Mouse (Mus musculus) mature B cell (primary cell): ENCODE results near the gene Gm10681.
"Not testable (repeated sequence)": the region's sequence is repeated elsewhere in the genome, so short reads cannot be mapped to it uniquely, and the experiment has no call there.

Experiments used
- in situ Hi-C: fragments of 300-500 bp; cut with MboI; formaldehyde crosslinking; loops from 2 replicates; pipeline ENCODE4 v1.14.3; 2019

The Gm10681 gene

DNA sequence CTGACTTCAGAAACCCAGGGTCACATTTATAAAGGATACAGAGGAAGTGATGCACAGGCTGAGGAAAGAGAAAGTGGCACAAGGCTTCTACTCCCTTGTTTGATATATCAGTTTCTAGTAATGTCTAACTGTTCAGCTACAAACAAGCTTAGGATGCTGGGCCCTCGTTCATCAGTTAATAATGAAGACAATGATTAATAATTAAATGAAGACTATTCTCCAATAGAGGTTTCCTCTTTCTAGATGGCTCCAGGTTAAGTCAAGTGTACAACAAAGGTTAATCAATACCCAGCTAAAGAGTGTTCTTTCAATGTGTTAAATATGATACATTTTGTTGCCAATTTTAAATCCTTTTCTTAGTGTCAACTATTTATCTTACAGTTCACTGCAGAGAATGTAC lies 78.2 kb downstream of the Gm10681 start, which contains the start of gene Hsd3b4:
TSS of gene Hsd3b4 (minus strand) at position 101 of the 400 bp plus-strand sequence.
- in situ Hi-C loops: not testable (repeated sequence)

DNA sequence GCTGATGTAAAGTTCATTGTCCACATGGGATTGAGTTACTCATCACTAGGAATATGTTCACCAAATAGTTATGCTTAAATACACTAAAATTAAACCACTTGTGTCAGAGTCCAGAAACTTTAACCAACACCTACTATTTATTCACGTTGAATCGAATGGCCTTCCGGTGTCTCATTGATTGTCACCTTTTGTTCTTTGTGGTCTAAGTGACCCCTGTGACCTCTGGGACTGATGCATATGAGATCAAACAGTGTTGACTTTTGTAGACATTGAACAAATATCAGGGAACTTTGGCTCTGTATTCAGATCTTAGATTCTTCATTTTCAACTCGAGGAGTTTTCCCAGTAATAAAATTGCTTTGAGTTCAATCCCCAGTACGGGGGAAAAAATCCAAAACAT lies 81.4 kb downstream of the Gm10681 start:
- in situ Hi-C loops: not testable (repeated sequence)
